9 mouse cellular contexts compared by ENCODE assay signal in the genomic region with DNA sequence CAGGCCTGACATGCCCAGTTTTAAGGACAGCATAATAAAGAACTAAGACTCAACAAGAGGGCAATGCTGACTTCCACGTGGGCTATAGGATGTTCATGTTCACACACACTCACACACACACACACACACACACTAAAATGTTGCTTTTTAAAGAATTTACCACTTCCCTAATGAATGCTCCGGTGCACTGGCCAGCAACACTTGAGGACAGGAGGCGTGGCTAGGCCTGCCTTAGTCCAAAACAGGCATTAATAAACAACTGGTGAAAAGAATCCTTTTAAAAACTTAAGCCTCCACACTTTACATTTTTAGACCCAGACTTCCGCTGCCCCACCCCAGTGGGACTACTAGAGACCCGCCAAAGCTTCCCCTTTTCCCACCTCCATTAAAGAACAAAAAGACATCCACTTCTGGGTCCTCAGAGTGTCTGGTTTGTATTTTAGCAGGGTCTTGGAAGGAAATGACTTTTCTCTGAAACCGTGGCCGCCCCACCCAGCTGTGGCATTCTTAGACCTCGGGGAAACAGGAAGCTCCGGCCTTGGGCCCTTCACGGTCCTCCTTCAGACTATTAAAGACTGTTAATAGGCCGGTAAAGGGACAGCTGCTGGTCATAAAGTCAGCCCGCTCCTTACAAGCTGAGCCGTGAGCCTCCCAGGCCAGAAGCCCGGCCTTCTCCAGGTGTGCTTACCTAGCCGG. TPM values are rescaled to one million over a fixed set of nuclear protein-coding genes. Genes with fewer than 3 reads are reported as not detected.
A peak's percentile ranks its signal among the peaks of the same experiment; 100 is the strongest.
DNase-seq lines count a peak whose midpoint lies in the region; ATAC-seq and TF ChIP-seq lines count a peak whose summit lies in the region.
"Had no signal": no experiment of that assay in that cellular context is flagged by ENCODE, and none has a peak within 500 bp of the region (broad histone marks: within the 10 kb centered on the region; RNA-seq: fewer than 3 reads in every experiment).

No protein-coding gene starts in this region.

- H3K4me3 ChIP-seq in thymus, adult 2 months (ENCODE audit: control insufficient read depth, insufficient read depth, low read length), result no peak overlapping the region
- peak overlapping the region; percentile 24 for H3K4me3 ChIP-seq in embryonic fibroblast, embryonic 13.5 days (ENCODE audit: insufficient read depth, low read length)
- H3K4me3 ChIP-seq in stomach, embryonic 16.5 days (replicated peaks; ENCODE audit: low read length), result peak overlapping the region; percentile 32
- H3K4me3 ChIP-seq: erythroblast, embryonic 14.5 days had no signal

- H3K27ac ChIP-seq in thymus, adult 2 months (ENCODE audit: control insufficient read depth, insufficient read depth, low read length), result peak overlapping the region; percentile 40
- peak overlapping the region; percentile 95 for H3K27ac ChIP-seq in embryonic fibroblast, embryonic 13.5 days (ENCODE audit: insufficient read depth, low read length)
- peak overlapping the region; percentile 93 for H3K27ac ChIP-seq in stomach, embryonic 16.5 days (ENCODE audit: low read length)

- H3K36me3 ChIP-seq in thymus, adult 2 months (ENCODE audit: control insufficient read depth, insufficient read depth, low read length), result peaks cover 3% of the 10 kb centered on the region; the same call in 1 of the 2 replicates
- no peaks in the 10 kb centered on the region for H3K36me3 ChIP-seq in stomach, embryonic 16.5 days (ENCODE audit: control insufficient read depth, insufficient read depth, low read length)

- peaks cover 24% of the 10 kb centered on the region for H3K4me1 ChIP-seq in thymus, adult 2 months (replicated peaks; ENCODE audit: control insufficient read depth, insufficient read depth, low read length)
- H3K4me1 ChIP-seq in embryonic fibroblast, embryonic 13.5 days (ENCODE audit: control insufficient read depth, insufficient read depth, low read length), result peaks cover 11% of the 10 kb centered on the region
- H3K4me1 ChIP-seq in stomach, embryonic 16.5 days (ENCODE audit: control insufficient read depth, insufficient read depth, low read length), result peaks cover 38% of the 10 kb centered on the region

- H3K9ac ChIP-seq in stomach, embryonic 16.5 days (ENCODE audit: low read length), result peak overlapping the region; percentile 64

- peak overlapping the region; percentile 48 for H3K4me2 ChIP-seq in stomach, embryonic 16.5 days (ENCODE audit: low read depth, low read length)

- no peaks in the 10 kb centered on the region for H3K27me3 ChIP-seq in thymus, adult 2 months (ENCODE audit: control insufficient read depth, insufficient read depth, low read length)
- H3K27me3 ChIP-seq in stomach, embryonic 16.5 days (ENCODE audit: control insufficient read depth, insufficient read depth, low read length), result no peaks in the 10 kb centered on the region

- H3K9me3 ChIP-seq in stomach, embryonic 16.5 days (replicated peaks; ENCODE audit: control insufficient read depth, low read length), result no peaks in the 10 kb centered on the region

- no peak for DNase-seq in thymus, adult 2 months
- no peak for DNase-seq in thymus, postnatal 25 days
- DNase-seq in heart, postnatal 10 days, result peak; percentile 73
- peak; percentile 80 to 82 for DNase-seq in kidney, postnatal 36 days

- intact Hi-C loops in heart, postnatal 10 days (cut with DNase I), result no loop called here

- ATAC-seq in megakaryocyte progenitor cell, adult 5-6 weeks (replicated peaks; ENCODE audit: poor library complexity), result peak; percentile 77
- ATAC-seq in stomach, embryonic 16.5 days (ENCODE audit: insufficient read depth, low FRiP score), result peak; percentile 30
- ATAC-seq in erythroid progenitor cell, adult 5-6 weeks (replicated peaks; ENCODE audit: low FRiP score, poor library complexity, severe bottlenecking), result no peak

- TF ChIP-seq POLR2A in thymus, adult 2 months (IDR thresholded peaks at IDR 0.05; ENCODE audit: control insufficient read depth, extremely low read depth, insufficient read depth, low read length, poor library complexity), result no peak
- peak; percentile 45 for TF ChIP-seq POLR2A in embryonic fibroblast, embryonic 13.5 days (IDR thresholded peaks at IDR 0.05; ENCODE audit: low read depth, low read length)

- no peak for TF ChIP-seq CTCF in thymus, adult 2 months (IDR thresholded peaks at IDR 0.05; ENCODE audit: borderline replicate concordance, control insufficient read depth, extremely low read depth, insufficient read depth, low read length, poor library complexity)
- no peak for TF ChIP-seq CTCF in embryonic fibroblast, embryonic 13.5 days (IDR thresholded peaks at IDR 0.05; ENCODE audit: borderline replicate concordance, insufficient read depth, low read length)

- WGBS in thymus, adult 2 months, result 20% methylated on average over 15 of the region's 15 CpGs
- 9% methylated on average over 15 of the region's 15 CpGs for WGBS in stomach, embryonic 16.5 days

RNA-seq across cellular contexts. Expression of gene Zdhhc18, which starts 9.7 kb away (rescaled TPM):
- 150 and 172 TPM in 2 replicates for polyA plus RNA-seq in thymus, adult 2 months (2012; rRNA removed)
- 28.8 and 31.3 TPM in 2 replicates for polyA plus RNA-seq in embryonic fibroblast, embryonic 13.5 days (2011; ENCODE audit: insufficient read length, low read depth, missing spikeins)
- 10 to 100 TPM; 21.9 to 25.0 TPM for total RNA-seq in heart, postnatal 10 days (2021)
- 16.2 and 27.0 TPM in 2 replicates for total RNA-seq in megakaryocyte progenitor cell, adult 5-6 weeks (2015)
- 7.8 and 11.5 TPM in 2 replicates for total RNA-seq in megakaryocyte progenitor cell, adult 5-6 weeks (2017)
- polyA plus RNA-seq in stomach, embryonic 16.5 days (2015; fragmentation: Nextera tagmentation; extraction: Ambion mirVana), result 2.0 and 3.4 TPM in 2 replicates
- 8.3 and 19.3 TPM in 2 replicates for total RNA-seq in erythroid progenitor cell, adult 5-6 weeks (2015; ENCODE audit: low replicate concordance)
- total RNA-seq in erythroid progenitor cell, adult 5-6 weeks (2017; ENCODE audit: low replicate concordance), result 3.9 and 11.2 TPM in 2 replicates

RNA-seq across cellular contexts. Expression of gene Pigv, which starts 12.8 kb away (rescaled TPM):
- 24.8 and 24.9 TPM in 2 replicates for polyA plus RNA-seq in thymus, adult 2 months (2012; rRNA removed)
- polyA plus RNA-seq in embryonic fibroblast, embryonic 13.5 days (2011; ENCODE audit: insufficient read length, low read depth, missing spikeins), result 6.9 and 10.4 TPM in 2 replicates
- total RNA-seq in heart, postnatal 10 days (2021), result 10 to 100 TPM in 1 of 2 experiments, 1 to 10 TPM in 1; 8.6 to 11.2 TPM
- total RNA-seq in megakaryocyte progenitor cell, adult 5-6 weeks (2015), result 5.1 and 8.5 TPM in 2 replicates
- total RNA-seq in megakaryocyte progenitor cell, adult 5-6 weeks (2017), result 5.0 and 5.2 TPM in 2 replicates
- 17.9 and 20.1 TPM in 2 replicates for polyA plus RNA-seq in stomach, embryonic 16.5 days (2015; fragmentation: Nextera tagmentation; extraction: Ambion mirVana)
- total RNA-seq in erythroid progenitor cell, adult 5-6 weeks (2015; ENCODE audit: low replicate concordance), result 1.3 and 4.0 TPM in 2 replicates
- 2.7 and 3.2 TPM in 2 replicates for total RNA-seq in erythroid progenitor cell, adult 5-6 weeks (2017; ENCODE audit: low replicate concordance)

RNA-seq across cellular contexts. Expression of gene Sfn, which starts 57.7 kb away (rescaled TPM):
- 60.5 and 65.9 TPM in 2 replicates for polyA plus RNA-seq in thymus, adult 2 months (2012; rRNA removed)
- 8.4 and 12.1 TPM in 2 replicates for polyA plus RNA-seq in embryonic fibroblast, embryonic 13.5 days (2011; ENCODE audit: insufficient read length, low read depth, missing spikeins)
- 1 to 10 TPM; 1.3 to 1.9 TPM for total RNA-seq in heart, postnatal 10 days (2021)
- total RNA-seq in megakaryocyte progenitor cell, adult 5-6 weeks (2015), result 3.6 and 3.7 TPM in 2 replicates
- 2.9 and 4.7 TPM in 2 replicates for total RNA-seq in megakaryocyte progenitor cell, adult 5-6 weeks (2017)
- 339 and 468 TPM in 2 replicates for polyA plus RNA-seq in stomach, embryonic 16.5 days (2015; fragmentation: Nextera tagmentation; extraction: Ambion mirVana)
- 2.9 TPM in 1 of 2 replicates, not detected in the other for total RNA-seq in erythroid progenitor cell, adult 5-6 weeks (2015; ENCODE audit: low replicate concordance)
- 0.64 TPM in 1 of 2 replicates, not detected in the other for total RNA-seq in erythroid progenitor cell, adult 5-6 weeks (2017; ENCODE audit: low replicate concordance)

Comparison
In these comparisons a context has a peak if more than half of its experiments do, and no peak if none do; other contexts are left out.
1. DNase-seq: peak in heart, postnatal 10 days (2 of 2) and kidney, postnatal 36 days (2 of 2); none in thymus, adult 2 months (single experiment) and thymus, postnatal 25 days (single experiment).
2. H3K27ac ChIP-seq: peak in every context shown above with its lines; median percentile 95 in embryonic fibroblast, embryonic 13.5 days; 93 in stomach, embryonic 16.5 days; 40 in thymus, adult 2 months.